Mouse (Mus musculus): ENCODE measurements at regions not wholly inside any gene's neighbourhood (a gene's known extent, or its start where the extent isn't known, plus 50 kb on each side); places are given as distances from the start of the nearest gene placed in this dataset.
A peak's percentile ranks its signal among the peaks of the same experiment; 100 is the strongest.

DNA sequence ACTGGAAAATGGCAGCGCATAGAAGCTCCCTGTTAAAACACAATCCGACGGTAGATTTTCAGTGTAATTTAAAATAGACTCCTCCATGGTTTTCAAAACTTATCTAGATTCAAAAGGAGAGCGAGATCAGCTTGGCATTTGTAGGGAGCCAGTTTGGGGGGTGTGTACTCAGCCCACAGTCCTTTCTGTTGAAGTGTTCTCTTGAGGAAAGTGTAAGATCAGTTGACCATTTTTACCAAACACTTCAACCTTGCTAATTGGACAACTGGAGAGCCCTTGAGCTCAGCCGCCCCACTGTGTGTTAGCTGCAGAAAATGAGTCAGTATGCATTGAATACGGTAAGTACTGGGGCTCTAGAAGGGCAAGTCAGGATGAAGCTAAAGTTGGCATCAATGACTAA, 59.8 kb upstream of the Med13 start:
- H3K27me3 ChIP-seq (replicated peaks), result peaks cover 2% of the 10 kb centered on the region
- dilution Hi-C loops (cut with MboI; ENCODE audit: extremely low pct_ligation_motif_present, extremely low pct_unique_long_range_greater_than_20kb, low sequenced_read_pairs) (no loop called here), in situ Hi-C loops (cut with MboI; ENCODE audit: low pct_ligation_motif_present, low pct_unique_long_range_greater_than_20kb, low sequenced_read_pairs) (no loop called here)
- H3K9me3 ChIP-seq (replicated peaks; ENCODE audit: low read length), result no peaks in the 10 kb centered on the region
- H3K36me3 ChIP-seq (replicated peaks in 1 of 2; ENCODE audit: control insufficient read depth in 1 of 2, insufficient read depth in 1 of 2, low read length in 1 of 2), result no peaks in the 10 kb centered on the region
- no peak overlapping the region for H3K9ac ChIP-seq (ENCODE audit: insufficient read depth, low read depth)
- no peak for TF ChIP-seq KAT2A (IDR thresholded peaks at IDR 0.05; ENCODE audit: insufficient replicate concordance, low read length)
- no peak for TF ChIP-seq BHLHE40 (IDR thresholded peaks at IDR 0.05; ENCODE audit: low read depth, low read length)
- no peak for TF ChIP-seq JUND (conservative IDR thresholded peaks at IDR 0.05; ENCODE audit: low read depth, low read length)
- no peak for TF ChIP-seq TBP (conservative IDR thresholded peaks at IDR 0.05; ENCODE audit: low read depth, low read length)
- no peak for TF ChIP-seq MAX (IDR thresholded peaks at IDR 0.05; ENCODE audit: low read length)
- no peak overlapping the region for H3K4me2 ChIP-seq (ENCODE audit: insufficient read depth, low read depth, poor library complexity, severe bottlenecking)
- H3K79me2 ChIP-seq (replicated peaks; ENCODE audit: control insufficient read depth, extremely low read depth, insufficient read depth, poor library complexity, severe bottlenecking), result no peaks in the 10 kb centered on the region
- no peak overlapping the region for H3K27ac ChIP-seq (ENCODE audit: insufficient read depth, low read depth)
- peaks cover 7 to 36% of the 10 kb centered on the region in 2 experiments for H3K4me1 ChIP-seq (ENCODE audit: control insufficient read depth in 1 of 2, insufficient read depth in 2 of 2)
- H3K4me3 ChIP-seq (replicated peaks in 1 of 3; ENCODE audit: low read depth in 2 of 3, low read length in 2 of 3, poor library complexity in 1 of 3), result no peak overlapping the region
- no peak for DNase-seq (ENCODE audit: extremely low read depth)

DNA sequence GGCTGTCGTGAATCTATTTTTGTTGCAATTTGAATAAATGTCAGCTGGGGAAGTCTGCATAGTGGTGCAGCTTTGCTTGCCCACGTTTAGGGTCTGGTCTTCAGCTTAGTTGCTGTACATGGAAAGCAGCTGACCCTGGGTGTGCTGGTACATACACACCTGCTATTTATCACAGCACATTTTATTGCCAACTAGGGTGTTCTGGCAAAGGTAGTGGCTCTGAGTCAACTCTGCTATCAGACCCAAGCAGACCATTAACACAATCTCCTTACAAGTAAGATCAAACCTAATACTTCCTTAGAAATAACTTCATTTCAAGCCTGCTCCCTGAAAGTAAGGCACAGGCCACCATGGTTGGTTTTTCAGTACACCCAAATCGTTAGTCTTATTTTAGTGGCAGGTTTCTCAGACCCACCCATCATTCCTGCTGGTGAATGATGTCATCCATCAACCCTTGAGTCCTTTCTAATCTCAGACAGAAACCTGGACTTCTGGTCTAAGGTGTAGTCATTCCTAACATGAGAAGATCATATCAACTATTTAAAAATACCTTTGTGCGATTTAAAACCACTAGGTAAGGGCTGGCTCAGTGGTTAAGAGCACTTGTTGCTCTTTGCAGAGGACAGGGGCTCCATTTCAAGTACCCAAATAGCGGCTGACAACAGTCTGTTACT, 62.5 kb upstream of the Med13 start:
- dilution Hi-C loops (cut with MboI; ENCODE audit: extremely low pct_ligation_motif_present, extremely low pct_unique_long_range_greater_than_20kb, low sequenced_read_pairs), result no loop called here
- H3K27ac ChIP-seq (ENCODE audit: insufficient read depth, low read depth), result no peak overlapping the region
- in situ Hi-C loops (cut with MboI; ENCODE audit: low pct_ligation_motif_present, low pct_unique_long_range_greater_than_20kb, low sequenced_read_pairs), result no loop called here
- H3K9me3 ChIP-seq (replicated peaks; ENCODE audit: low read length), result no peaks in the 10 kb centered on the region
- no peak overlapping the region for H3K4me3 ChIP-seq (replicated peaks in 1 of 3; ENCODE audit: low read depth in 2 of 3, low read length in 2 of 3, poor library complexity in 1 of 3)
- no peak for DNase-seq (ENCODE audit: extremely low read depth)
- H3K4me1 ChIP-seq (ENCODE audit: control insufficient read depth in 1 of 2, insufficient read depth in 2 of 2), result peaks cover 7 to 35% of the 10 kb centered on the region in 2 experiments
- H3K36me3 ChIP-seq (replicated peaks in 1 of 2; ENCODE audit: control insufficient read depth in 1 of 2, insufficient read depth in 1 of 2, low read length in 1 of 2), result no peaks in the 10 kb centered on the region
- peaks cover 2% of the 10 kb centered on the region for H3K27me3 ChIP-seq (replicated peaks)
- no peak for TF ChIP-seq MAFK (IDR thresholded peaks at IDR 0.05; ENCODE audit: insufficient replicate concordance, low read length)
- no peak for TF ChIP-seq USF1 (IDR thresholded peaks at IDR 0.05; ENCODE audit: low read depth, low read length)
- TF ChIP-seq MYC (IDR thresholded peaks at IDR 0.05; ENCODE audit: low read depth, low read length), result no peak
- TF ChIP-seq TCF12 (IDR thresholded peaks at IDR 0.05; ENCODE audit: low read depth, low read length), result no peak
- no peak for TF ChIP-seq POLR2AphosphoS2 (IDR thresholded peaks at IDR 0.05; ENCODE audit: low read depth, low read length)
- no peak for TF ChIP-seq MXI1 (IDR thresholded peaks at IDR 0.05; ENCODE audit: low read depth, low read length)
- H3K4me2 ChIP-seq (ENCODE audit: insufficient read depth, low read depth, poor library complexity, severe bottlenecking), result no peak overlapping the region
- no peaks in the 10 kb centered on the region for H3K79me2 ChIP-seq (replicated peaks; ENCODE audit: control insufficient read depth, extremely low read depth, insufficient read depth, poor library complexity, severe bottlenecking)
- no peak overlapping the region for H3K9ac ChIP-seq (ENCODE audit: insufficient read depth, low read depth)

DNA sequence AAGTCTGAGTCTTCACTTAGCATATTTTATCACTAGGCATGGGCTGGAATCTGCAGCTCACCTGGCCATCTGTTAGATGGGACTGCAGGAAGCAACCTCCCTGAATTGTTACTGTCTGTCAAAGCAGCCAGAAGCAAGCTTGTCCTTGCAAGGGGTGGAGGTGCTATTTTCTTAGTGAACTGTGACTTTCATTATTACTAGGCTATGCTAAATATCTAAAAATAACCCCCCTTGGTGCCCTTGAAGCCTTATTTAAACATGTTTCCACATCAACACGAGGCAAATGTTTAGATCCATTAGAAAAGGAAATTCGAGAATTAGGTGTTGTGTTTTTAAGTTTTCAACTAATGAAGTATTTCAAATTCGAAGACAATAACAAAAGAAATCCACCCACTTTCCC, 55.5 kb upstream of the Rnft1 start:
- in situ Hi-C loops (cut with MboI; ENCODE audit: low pct_ligation_motif_present, low pct_unique_long_range_greater_than_20kb, low sequenced_read_pairs) (no loop called here), dilution Hi-C loops (cut with MboI; ENCODE audit: extremely low pct_ligation_motif_present, extremely low pct_unique_long_range_greater_than_20kb, low sequenced_read_pairs) (no loop called here)
- H3K27me3 ChIP-seq (replicated peaks), result no peaks in the 10 kb centered on the region
- TF ChIP-seq CHD1 (IDR thresholded peaks at IDR 0.05; ENCODE audit: low read depth, low read length) (0 out of 2 replicates have a peak, but pooled peaks have one; percentile 37), ETS1 (conservative IDR thresholded peaks at IDR 0.05; ENCODE audit: low read depth, low read length) (peak; percentile 96), NRF1 (IDR thresholded peaks at IDR 0.05; ENCODE audit: low read depth, low read length) (no peak), MAX (IDR thresholded peaks at IDR 0.05; ENCODE audit: low read length) (peak; percentile 83), KAT2A (IDR thresholded peaks at IDR 0.05; ENCODE audit: insufficient replicate concordance, low read length) (no peak), UBTF (IDR thresholded peaks at IDR 0.05; ENCODE audit: low read depth, low read length) (no peak), IRF4 (IDR thresholded peaks at IDR 0.05; ENCODE audit: low read depth, low read length) (peak; percentile 100), POLR2AphosphoS2 (IDR thresholded peaks at IDR 0.05; ENCODE audit: low read depth, low read length) (no peak), SIN3A (IDR thresholded peaks at IDR 0.05; ENCODE audit: low read length) (peak; percentile 91), PAX5 (IDR thresholded peaks at IDR 0.05; ENCODE audit: low read length) (no peak), CHD2 (IDR thresholded peaks at IDR 0.05; ENCODE audit: low read length) (peak; percentile 63; the same call in 1 of the 2 replicates), JUN (IDR thresholded peaks at IDR 0.05; ENCODE audit: insufficient read depth, low read depth, low read length) (peak; percentile 98), JUND (conservative IDR thresholded peaks at IDR 0.05; ENCODE audit: low read depth, low read length) (peak; percentile 100), ELF1 (IDR thresholded peaks at IDR 0.05; ENCODE audit: low read depth, low read length) (no peak; the same call in 1 of the 2 replicates), RAD21 (IDR thresholded peaks at IDR 0.05; ENCODE audit: low read depth, low read length) (no peak; the same call in 1 of the 2 replicates), MYC (IDR thresholded peaks at IDR 0.05; ENCODE audit: low read depth, low read length) (peak; percentile 92), E2F4 (IDR thresholded peaks at IDR 0.05; ENCODE audit: insufficient replicate concordance, low read depth, low read length) (no peak), TBP (conservative IDR thresholded peaks at IDR 0.05; ENCODE audit: low read depth, low read length) (peak; percentile 61; the same call in 1 of the 2 replicates), BHLHE40 (IDR thresholded peaks at IDR 0.05; ENCODE audit: low read depth, low read length) (peak; percentile 95), EP300 (IDR thresholded peaks at IDR 0.05; ENCODE audit: low read length) (peak; percentile 98)

More for the DNA sequence above, 55.5 kb upstream of the Rnft1 start:
- no peaks in the 10 kb centered on the region for H3K36me3 ChIP-seq (replicated peaks in 1 of 2; ENCODE audit: control insufficient read depth in 1 of 2, insufficient read depth in 1 of 2, low read length in 1 of 2)
- H3K27ac ChIP-seq (ENCODE audit: insufficient read depth, low read depth), result no peak overlapping the region
- H3K4me3 ChIP-seq (replicated peaks in 1 of 3; ENCODE audit: low read depth in 2 of 3, low read length in 2 of 3, poor library complexity in 1 of 3), result no peak overlapping the region
- H3K9ac ChIP-seq (ENCODE audit: insufficient read depth, low read depth), result no peak overlapping the region
- peaks cover 5% of the 10 kb centered on the region for H3K9me3 ChIP-seq (replicated peaks; ENCODE audit: low read length)
- DNase-seq (ENCODE audit: extremely low read depth), result peak; percentile 89
- peak overlapping the region; percentile 72 for H3K4me2 ChIP-seq (ENCODE audit: insufficient read depth, low read depth, poor library complexity, severe bottlenecking)
- H3K79me2 ChIP-seq (replicated peaks; ENCODE audit: control insufficient read depth, extremely low read depth, insufficient read depth, poor library complexity, severe bottlenecking), result no peaks in the 10 kb centered on the region
- peaks cover 15 to 47% of the 10 kb centered on the region in 2 experiments for H3K4me1 ChIP-seq (ENCODE audit: control insufficient read depth in 1 of 2, insufficient read depth in 2 of 2)
